Mouse (Mus musculus) midbrain, embryonic 16.5 days (tissue): ENCODE measurements at regions not wholly inside any gene's neighbourhood (a gene's known extent, or its start where the extent isn't known, plus 50 kb on each side); places are given as distances from the start of the nearest gene placed in this dataset.

ENCODE experiments used
- ATAC-seq: fragments of 200-750 bp; cut with Nextera tagmentation; 2 replicates; pipeline ENCODE4 v1.8.0; 2017; ENCODE audit warnings: moderate TSS enrichment
- H3K27ac ChIP-seq: fragments of 300-500 bp; sonication (generic); 2 replicates; pipeline ENCODE4 v1.5.1; 2014; ENCODE audit warnings: mild to moderate bottlenecking, low read length, mixed read lengths
- H3K27me3 ChIP-seq: fragments of 300-500 bp; sonication (generic); 2 replicates; pipeline ENCODE4 v1.6.1; 2014; ENCODE audit warnings: low read depth, low read length, mixed read lengths; ENCODE audit not compliant: control insufficient read depth, insufficient read depth
- H3K36me3 ChIP-seq: fragments of 300-500 bp; sonication (generic); 2 replicates; pipeline ENCODE4 v1.6.1; 2014; ENCODE audit warnings: mild to moderate bottlenecking, low read length, moderate library complexity, mixed read lengths; ENCODE audit not compliant: control insufficient read depth, insufficient read depth
- H3K4me1 ChIP-seq: fragments of 300-500 bp; sonication (generic); 2 replicates; pipeline ENCODE4 v1.6.1; 2014; ENCODE audit warnings: mild to moderate bottlenecking, low read length, mixed read lengths; ENCODE audit not compliant: control insufficient read depth, insufficient read depth
- H3K4me2 ChIP-seq: fragments of 300-500 bp; sonication (generic); 2 replicates; pipeline ENCODE4 v1.6.1; 2014; ENCODE audit warnings: mild to moderate bottlenecking, low read length, mixed read lengths
- H3K4me3 ChIP-seq: fragments of 300-500 bp; sonication (generic); 2 replicates; pipeline ENCODE4 v1.5.1; 2014; ENCODE audit warnings: low read depth, mild to moderate bottlenecking, low read length, moderate library complexity, mixed read lengths
- H3K9ac ChIP-seq: fragments of 300-500 bp; sonication (generic); 2 replicates; pipeline ENCODE4 v1.6.1; 2014; ENCODE audit warnings: low read depth, low read length, mixed read lengths
- H3K9me3 ChIP-seq: fragments of 300-500 bp; sonication (generic); replicated peaks from 2 replicates; pipeline ENCODE4 v1.6.1; 2014; ENCODE audit warnings: mild to moderate bottlenecking, low read length, mixed read lengths; ENCODE audit not compliant: control insufficient read depth, poor library complexity, severe bottlenecking
- WGBS: fragments of 180-500 bp; shearing (Covaris S2); extraction: QIAGEN DNeasy Blood & Tissue Kit; methylation state at CpG from one replicate; pipeline ENCODE4 v1.1.7; 2014; 5-methylcytosine and 5-hydroxymethylcytosine counted together

GRCm38 (mm10) chr8:26358711-26359136 is 239.4 kb downstream of the Gm45692 start:
- 79% methylated on average over 13 of the region's 13 CpGs for WGBS
- Histone ChIP-seq H3K27ac (no peak overlapping the region), H3K4me3 (no peak overlapping the region), H3K4me2 (no peak overlapping the region), H3K9me3 (no peaks in the 10 kb centered on the region), H3K4me1 (no peaks in the 10 kb centered on the region), H3K9ac (no peak overlapping the region), H3K27me3 (no peaks in the 10 kb centered on the region), H3K36me3 (no peaks in the 10 kb centered on the region)
- ATAC-seq: no peak

- WGBS: 93% methylated on average over 5 of the region's 5 CpGs
- ATAC-seq: no peak
Measured at GRCm38 (mm10) chr8:26362366-26362765, 243.0 kb downstream of the Gm45692 start.

GRCm38 (mm10) chr8:26363616-26364015 is 244.3 kb downstream of the Gm45692 start:
- no peaks in the 10 kb centered on the region for H3K27me3 ChIP-seq
- H3K9me3 ChIP-seq: no peaks in the 10 kb centered on the region
- H3K9ac ChIP-seq: no peak overlapping the region
- no peak overlapping the region for H3K4me2 ChIP-seq
- no peak for ATAC-seq
- H3K4me3 ChIP-seq: no peak overlapping the region
- 83% methylated on average over 4 of the region's 4 CpGs for WGBS
- H3K36me3 ChIP-seq: no peaks in the 10 kb centered on the region
- no peaks in the 10 kb centered on the region for H3K4me1 ChIP-seq
- H3K27ac ChIP-seq: no peak overlapping the region

More at GRCm38 (mm10) chr8:26362366-26362765, 243.0 kb downstream of the Gm45692 start:
- Histone ChIP-seq H3K27me3 (no peaks in the 10 kb centered on the region), H3K4me2 (no peak overlapping the region), H3K4me1 (no peaks in the 10 kb centered on the region), H3K4me3 (no peak overlapping the region), H3K9me3 (no peaks in the 10 kb centered on the region), H3K9ac (no peak overlapping the region), H3K36me3 (no peaks in the 10 kb centered on the region), H3K27ac (no peak overlapping the region)

- Histone ChIP-seq H3K27me3 (no peaks in the 10 kb centered on the region), H3K9ac (no peak overlapping the region), H3K9me3 (no peaks in the 10 kb centered on the region), H3K4me2 (no peak overlapping the region), H3K27ac (no peak overlapping the region), H3K36me3 (no peaks in the 10 kb centered on the region), H3K4me1 (no peaks in the 10 kb centered on the region), H3K4me3 (no peak overlapping the region)
- WGBS: 64% methylated on average over 4 of the region's 4 CpGs
- no peak for ATAC-seq
Measured at GRCm38 (mm10) chr8:26364637-26365036, 245.3 kb downstream of the Gm45692 start.

GRCm38 (mm10) chr8:26380668-26381067 is 261.3 kb downstream of the Gm45692 start:
- Histone ChIP-seq H3K4me1 (no peaks in the 10 kb centered on the region; the same call in 1 of the 2 replicates), H3K9me3 (no peaks in the 10 kb centered on the region; the same call in 1 of the 2 replicates), H3K4me2 (no peak overlapping the region), H3K9ac (no peak overlapping the region), H3K36me3 (no peaks in the 10 kb centered on the region), H3K4me3 (no peak overlapping the region), H3K27me3 (no peaks in the 10 kb centered on the region), H3K27ac (no peak overlapping the region)
- 36% methylated on average over 3 of the region's 3 CpGs for WGBS
- ATAC-seq: no peak

GRCm38 (mm10) chr8:26382426-26382825 is 263.1 kb downstream of the Gm45692 start:
- Histone ChIP-seq H3K9ac (no peak overlapping the region), H3K36me3 (no peaks in the 10 kb centered on the region), H3K27me3 (no peaks in the 10 kb centered on the region), H3K4me2 (no peak overlapping the region), H3K4me1 (no peaks in the 10 kb centered on the region; the same call in 1 of the 2 replicates), H3K9me3 (no peaks in the 10 kb centered on the region; the same call in 1 of the 2 replicates), H3K27ac (no peak overlapping the region), H3K4me3 (no peak overlapping the region)
- ATAC-seq: no peak
- WGBS: 92% methylated on average over 7 of the region's 7 CpGs

GRCm38 (mm10) chr8:26383886-26384285 is 264.6 kb downstream of the Gm45692 start:
- H3K4me1 ChIP-seq: no peaks in the 10 kb centered on the region; the same call in 1 of the 2 replicates
- H3K9me3 ChIP-seq: no peaks in the 10 kb centered on the region

GRCm38 (mm10) chr8:26384305-26384993 is 265.1 kb downstream of the Gm45692 start:
- no peaks in the 10 kb centered on the region for H3K9me3 ChIP-seq
- H3K4me3 ChIP-seq: no peak overlapping the region
- H3K27me3 ChIP-seq: no peaks in the 10 kb centered on the region
- no peak overlapping the region for H3K4me2 ChIP-seq
- H3K4me1 ChIP-seq: no peaks in the 10 kb centered on the region; the same call in 1 of the 2 replicates
- no peak for ATAC-seq
- no peak overlapping the region for H3K27ac ChIP-seq
- H3K36me3 ChIP-seq: no peaks in the 10 kb centered on the region
- 16% methylated on average over 3 of the region's 3 CpGs for WGBS
- no peak overlapping the region for H3K9ac ChIP-seq

More at GRCm38 (mm10) chr8:26383886-26384285, 264.6 kb downstream of the Gm45692 start:
- Histone ChIP-seq H3K27me3 (no peaks in the 10 kb centered on the region), H3K27ac (no peak overlapping the region), H3K4me3 (no peak overlapping the region), H3K4me2 (no peak overlapping the region), H3K36me3 (no peaks in the 10 kb centered on the region), H3K9ac (no peak overlapping the region)
- no peak for ATAC-seq
- 54% methylated on average over 3 of the region's 3 CpGs for WGBS

- H3K9ac ChIP-seq: no peak overlapping the region
- no peak overlapping the region for H3K4me3 ChIP-seq
- H3K9me3 ChIP-seq: no peaks in the 10 kb centered on the region
- no peak for ATAC-seq
- no peak overlapping the region for H3K27ac ChIP-seq
- H3K27me3 ChIP-seq: no peaks in the 10 kb centered on the region
- H3K36me3 ChIP-seq: no peaks in the 10 kb centered on the region
- no peak overlapping the region for H3K4me2 ChIP-seq
- H3K4me1 ChIP-seq: no peaks in the 10 kb centered on the region; the same call in 1 of the 2 replicates
- 27% methylated on average over 6 of the region's 6 CpGs for WGBS
Measured at GRCm38 (mm10) chr8:26384994-26385345, 265.6 kb downstream of the Gm45692 start.
